Comparison of ENCODE assay signal across 8 mouse cellular contexts in the genomic region with DNA sequence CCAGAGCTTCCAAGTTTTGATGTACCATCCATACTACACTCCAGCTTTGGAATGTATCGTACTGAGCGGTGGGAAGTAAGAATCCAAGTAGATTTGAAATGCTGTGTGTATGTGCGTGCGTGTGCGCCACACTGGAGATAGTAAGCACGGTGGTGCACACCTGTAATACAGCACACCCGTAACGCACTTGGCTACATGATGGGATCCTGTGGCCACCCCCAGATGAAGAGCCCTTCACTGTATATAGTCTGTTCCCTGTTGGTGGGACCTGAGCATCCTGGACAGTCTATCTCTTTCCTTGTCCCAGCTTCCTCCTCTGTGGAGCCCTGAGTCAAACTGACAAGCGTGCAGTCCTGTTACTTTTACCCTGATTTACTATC. TPM values are rescaled to one million over a fixed set of nuclear protein-coding genes. Genes with fewer than 3 reads are reported as not detected.
DNase-seq lines count a peak whose midpoint lies in the region; ATAC-seq and TF ChIP-seq lines count a peak whose summit lies in the region.

No protein-coding gene starts in this region.

- H3K4me1 ChIP-seq in kidney, postnatal 0 days (replicated peaks; ENCODE audit: insufficient read depth, low read length), result peaks cover 11% of the 10 kb centered on the region
- no peaks in the 10 kb centered on the region for H3K4me1 ChIP-seq in embryonic facial prominence, embryonic 11.5 days (ENCODE audit: control insufficient read depth, insufficient read depth, low read length)
- no peaks in the 10 kb centered on the region for H3K4me1 ChIP-seq in hindbrain, postnatal 0 days (ENCODE audit: insufficient read depth, low read length)

- H3K4me2 ChIP-seq in kidney, postnatal 0 days (ENCODE audit: low read length), result peak overlapping the region; percentile 87
- peak overlapping the region; percentile 74 for H3K4me2 ChIP-seq in embryonic facial prominence, embryonic 11.5 days (ENCODE audit: low read depth, low read length)
- H3K4me2 ChIP-seq in hindbrain, postnatal 0 days (ENCODE audit: low read depth, low read length), result peak overlapping the region; percentile 99
- H3K4me2 ChIP-seq in myocyte (ENCODE audit: low read depth), result peak overlapping the region; percentile 81

- no peak for TF ChIP-seq CTCF in kidney, postnatal 0 days (IDR thresholded peaks at IDR 0.05; ENCODE audit: low read depth)
- no peak for TF ChIP-seq CTCF in hindbrain, postnatal 0 days (IDR thresholded peaks at IDR 0.05; ENCODE audit: low read depth)

- H3K9me3 ChIP-seq in kidney, postnatal 0 days (replicated peaks; ENCODE audit: low read length), result no peaks in the 10 kb centered on the region
- H3K9me3 ChIP-seq in embryonic facial prominence, embryonic 11.5 days (replicated peaks; ENCODE audit: control insufficient read depth, low read length), result no peaks in the 10 kb centered on the region
- no peaks in the 10 kb centered on the region for H3K9me3 ChIP-seq in hindbrain, postnatal 0 days (ENCODE audit: low read length)

- peak overlapping the region; percentile 66 for H3K9ac ChIP-seq in kidney, postnatal 0 days (ENCODE audit: low read depth, low read length)
- H3K9ac ChIP-seq in embryonic facial prominence, embryonic 11.5 days (replicated peaks; ENCODE audit: low read length), result peak overlapping the region; percentile 67
- H3K9ac ChIP-seq in hindbrain, postnatal 0 days (replicated peaks; ENCODE audit: low read length), result peak overlapping the region; percentile 49; the same call in 1 of the 2 replicates

- no peaks in the 10 kb centered on the region for H3K27me3 ChIP-seq in kidney, postnatal 0 days (ENCODE audit: insufficient read depth, low read length)
- H3K27me3 ChIP-seq in embryonic facial prominence, embryonic 11.5 days (ENCODE audit: control insufficient read depth, insufficient read depth, low read length), result no peaks in the 10 kb centered on the region
- no peaks in the 10 kb centered on the region for H3K27me3 ChIP-seq in hindbrain, postnatal 0 days (ENCODE audit: insufficient read depth, low read length)
- no peaks in the 10 kb centered on the region for H3K27me3 ChIP-seq in myocyte (ENCODE audit: control insufficient read depth, insufficient read depth, insufficient read length)

- H3K36me3 ChIP-seq in kidney, postnatal 0 days (ENCODE audit: insufficient read depth, low read length), result 0 out of 2 replicates have a peak, but pooled peaks cover 17% of the 10 kb centered on the region
- peaks cover 6% of the 10 kb centered on the region; the same call in 1 of the 2 replicates for H3K36me3 ChIP-seq in embryonic facial prominence, embryonic 11.5 days (replicated peaks; ENCODE audit: control insufficient read depth, insufficient read depth, low read depth, low read length)
- H3K36me3 ChIP-seq in hindbrain, postnatal 0 days (ENCODE audit: insufficient read depth, low read length), result no peaks in the 10 kb centered on the region
- no peaks in the 10 kb centered on the region for H3K36me3 ChIP-seq in myocyte (ENCODE audit: control insufficient read depth, insufficient read depth)

- peak overlapping the region; percentile 84; the same call in 1 of the 2 replicates for H3K27ac ChIP-seq in kidney, postnatal 0 days
- H3K27ac ChIP-seq in embryonic facial prominence, embryonic 11.5 days (replicated peaks; ENCODE audit: low read depth, low read length), result peak overlapping the region; percentile 68; the same call in 1 of the 2 replicates
- H3K27ac ChIP-seq in hindbrain, postnatal 0 days, result no peak overlapping the region

- TF ChIP-seq POLR2A in myocyte (IDR thresholded peaks at IDR 0.05; ENCODE audit: insufficient read length, low read depth), result no peak

- H3K4me3 ChIP-seq in kidney, postnatal 0 days (replicated peaks; ENCODE audit: low read depth, low read length), result peak overlapping the region; percentile 80
- H3K4me3 ChIP-seq in embryonic facial prominence, embryonic 11.5 days (ENCODE audit: low read depth, low read length), result peak overlapping the region; percentile 74
- peak overlapping the region; percentile 62 for H3K4me3 ChIP-seq in hindbrain, postnatal 0 days (ENCODE audit: low read length)
- H3K4me3 ChIP-seq in myocyte, result peak overlapping the region; percentile 90

- no peak for DNase-seq in kidney, postnatal 0 days (ENCODE audit: low spot score)
- DNase-seq in kidney, adult 9 months, result no peak
- no peak for DNase-seq in embryonic facial prominence, embryonic 11.5 days (ENCODE audit: low spot score)
- DNase-seq in hindbrain, postnatal 0 days (ENCODE audit: low spot score), result no peak
- no peak for DNase-seq in frontal cortex, postnatal 25 days (ENCODE audit: low spot score in 2 of 2)
- DNase-seq in left cerebral cortex, adult 9 months (ENCODE audit: low spot score in 2 of 2), result no peak
- no peak for DNase-seq in B cell, adult 2 months

- H3ac ChIP-seq in myocyte (ENCODE audit: control insufficient read depth, insufficient read length), result no peak overlapping the region

- peaks cover 50% of the 10 kb centered on the region for H3K79me2 ChIP-seq in myocyte (ENCODE audit: control insufficient read depth, insufficient read depth)

- 6% methylated on average over 9 of the region's 9 CpGs for WGBS in kidney, postnatal 0 days
- 17% methylated on average over 9 of the region's 9 CpGs for WGBS in embryonic facial prominence, embryonic 11.5 days
- WGBS in hindbrain, postnatal 0 days, result 15% methylated on average over 9 of the region's 9 CpGs

- ATAC-seq in kidney, postnatal 0 days (replicated peaks; ENCODE audit: low FRiP score, low read depth), result no peak
- no peak; the same call in 1 of the 2 replicates for ATAC-seq in embryonic facial prominence, embryonic 11.5 days (replicated peaks; ENCODE audit: insufficient number of reproducible peaks, low FRiP score, low TSS enrichment, low read depth)
- ATAC-seq in hindbrain, postnatal 0 days, result no peak

TF ChIP-seq in myocyte, 11 proteins besides CTCF, POLR2A, EP300 and RAD21:
- TF ChIP-seq REST (IDR thresholded peaks at IDR 0.05; ENCODE audit: insufficient read depth, insufficient read length) (no peak), POLR2AphosphoS2 (IDR thresholded peaks at IDR 0.05; ENCODE audit: insufficient read length, low read depth) (peak; percentile 32)

RNA-seq across cellular contexts. Expression of a gene that starts 0.9 kb away (rescaled TPM):
- polyA plus RNA-seq in kidney, postnatal 0 days (2015; fragmentation: Nextera tagmentation; extraction: Ambion mirVana), result 49.3 and 61.1 TPM in 2 replicates
- 162 and 175 TPM in 2 replicates for polyA plus RNA-seq in embryonic facial prominence, embryonic 11.5 days (2014; fragmentation: Nextera tagmentation; extraction: Ambion mirVana)
- total RNA-seq in hindbrain, postnatal 0 days (2014; rRNA removed), result 15.9 and 21.6 TPM in 2 replicates
- polyA plus RNA-seq in hindbrain, postnatal 0 days (2015; fragmentation: Nextera tagmentation; extraction: Ambion mirVana), result 24.8 and 26.3 TPM in 2 replicates
- polyA plus RNA-seq in myocyte (2012; fragmentation: generic; extraction: Trizol), result 28.2 TPM

RNA-seq across cellular contexts. Expression of a gene that starts 13.1 kb away (rescaled TPM):
- 11.9 and 13.3 TPM in 2 replicates for polyA plus RNA-seq in kidney, postnatal 0 days (2015; fragmentation: Nextera tagmentation; extraction: Ambion mirVana)
- polyA plus RNA-seq in embryonic facial prominence, embryonic 11.5 days (2014; fragmentation: Nextera tagmentation; extraction: Ambion mirVana), result 6.4 and 7.7 TPM in 2 replicates
- 25.4 and 40.8 TPM in 2 replicates for total RNA-seq in hindbrain, postnatal 0 days (2014; rRNA removed)
- 21.3 and 21.9 TPM in 2 replicates for polyA plus RNA-seq in hindbrain, postnatal 0 days (2015; fragmentation: Nextera tagmentation; extraction: Ambion mirVana)
- 27.2 TPM for polyA plus RNA-seq in myocyte (2012; fragmentation: generic; extraction: Trizol)

RNA-seq across cellular contexts. Expression of a gene that starts 24.2 kb away (rescaled TPM):
- 60.8 and 61.3 TPM in 2 replicates for polyA plus RNA-seq in kidney, postnatal 0 days (2015; fragmentation: Nextera tagmentation; extraction: Ambion mirVana)
- polyA plus RNA-seq in embryonic facial prominence, embryonic 11.5 days (2014; fragmentation: Nextera tagmentation; extraction: Ambion mirVana), result 40.4 and 43.1 TPM in 2 replicates
- 68.9 and 135 TPM in 2 replicates for total RNA-seq in hindbrain, postnatal 0 days (2014; rRNA removed)
- 28.6 and 34.1 TPM in 2 replicates for polyA plus RNA-seq in hindbrain, postnatal 0 days (2015; fragmentation: Nextera tagmentation; extraction: Ambion mirVana)
- 29.5 TPM for polyA plus RNA-seq in myocyte (2012; fragmentation: generic; extraction: Trizol)

RNA-seq across cellular contexts. Expression of a gene that starts 30.7 kb away (rescaled TPM):
- 27.6 and 27.7 TPM in 2 replicates for polyA plus RNA-seq in kidney, postnatal 0 days (2015; fragmentation: Nextera tagmentation; extraction: Ambion mirVana)
- polyA plus RNA-seq in embryonic facial prominence, embryonic 11.5 days (2014; fragmentation: Nextera tagmentation; extraction: Ambion mirVana), result 63.2 and 68.3 TPM in 2 replicates
- total RNA-seq in hindbrain, postnatal 0 days (2014; rRNA removed), result 84.8 and 85.7 TPM in 2 replicates
- polyA plus RNA-seq in hindbrain, postnatal 0 days (2015; fragmentation: Nextera tagmentation; extraction: Ambion mirVana), result 42.8 and 45.7 TPM in 2 replicates
- polyA plus RNA-seq in myocyte (2012; fragmentation: generic; extraction: Trizol), result 29.1 TPM

RNA-seq across cellular contexts. Expression of a gene that starts 38.1 kb away (rescaled TPM):
- 20.9 and 23.3 TPM in 2 replicates for polyA plus RNA-seq in kidney, postnatal 0 days (2015; fragmentation: Nextera tagmentation; extraction: Ambion mirVana)
- 34.4 and 34.8 TPM in 2 replicates for polyA plus RNA-seq in embryonic facial prominence, embryonic 11.5 days (2014; fragmentation: Nextera tagmentation; extraction: Ambion mirVana)
- 31.3 and 35.2 TPM in 2 replicates for total RNA-seq in hindbrain, postnatal 0 days (2014; rRNA removed)
- polyA plus RNA-seq in hindbrain, postnatal 0 days (2015; fragmentation: Nextera tagmentation; extraction: Ambion mirVana), result 14.7 and 17.8 TPM in 2 replicates
- 9.1 TPM for polyA plus RNA-seq in myocyte (2012; fragmentation: generic; extraction: Trizol)
